Mouse (Mus musculus): ENCODE results near the gene Gstp3. TPM values are rescaled to one million over a fixed set of nuclear protein-coding genes. Genes with fewer than 3 reads are reported as not detected.

The Gstp3 gene
- not detected for total RNA-seq (2021)
- long read RNA-seq, experiment 1, result 0 reads
- long read RNA-seq, experiment 2, result 0 reads

DNA sequence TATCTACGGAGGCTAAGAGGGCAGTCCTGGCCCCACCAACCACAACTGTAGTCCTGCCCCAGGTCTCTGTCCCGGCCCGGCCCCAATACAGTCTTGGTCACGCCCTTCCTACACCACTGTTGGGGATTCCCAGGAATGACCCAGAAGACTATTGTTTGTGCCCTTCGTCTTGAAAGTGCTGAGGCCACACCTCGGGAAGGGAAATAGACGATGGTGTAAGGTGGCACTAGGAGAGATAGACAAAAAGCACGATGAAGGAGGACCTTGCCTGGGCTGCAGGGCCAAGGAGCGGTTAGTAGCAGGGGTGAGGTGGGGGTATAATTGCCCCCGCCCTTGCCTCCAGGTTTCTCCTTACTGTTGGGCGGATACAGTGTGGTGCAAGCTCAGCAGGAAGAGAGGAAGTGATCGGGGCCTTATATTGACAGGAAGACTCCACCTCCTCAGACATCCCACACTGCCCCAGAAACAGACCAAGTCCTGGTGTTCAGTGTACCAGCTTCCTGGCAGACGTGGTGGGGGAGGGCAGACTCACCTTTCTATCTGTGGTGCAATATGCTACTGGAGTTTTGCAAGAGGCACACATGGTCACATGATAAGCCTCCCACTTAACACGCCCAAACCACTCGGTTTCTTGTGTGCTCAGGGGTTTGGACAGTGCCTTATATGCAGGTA, at the start of gene Gstp3:
Gstp3 (minus strand) TSS at position 501 of the 672 bp plus-strand sequence.
- H3K27ac ChIP-seq, result no peak within 1 kb of the TSS
- DNase-seq (ENCODE audit: low spot score in 2 of 2), result no peak
- no peak for TF ChIP-seq CTCF (conservative IDR thresholded peaks at IDR 0.05)
- H3K4me3 ChIP-seq, result no peak within 1 kb of the TSS

DNA sequence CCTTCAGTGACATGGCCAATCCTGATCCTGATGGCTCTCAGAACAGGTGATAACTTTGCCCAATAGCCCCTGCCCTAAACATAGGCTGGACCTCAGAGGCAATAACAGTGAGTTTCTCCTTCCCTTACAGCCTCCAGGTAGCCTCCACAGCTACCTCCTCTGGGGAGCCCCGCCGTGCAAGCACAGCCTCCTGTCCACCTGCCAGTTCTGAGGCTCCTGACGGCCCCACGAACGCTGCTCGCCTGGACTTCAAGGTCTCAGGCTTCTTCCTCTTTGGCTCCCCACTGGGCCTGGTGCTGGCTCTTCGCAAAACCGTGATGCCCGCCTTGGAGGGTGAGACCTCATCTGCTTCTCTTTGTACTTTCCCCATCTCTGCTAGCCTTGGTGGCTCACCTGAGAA, 49.2 kb upstream of the Gstp3 start:
- no peak for DNase-seq (ENCODE audit: low spot score in 2 of 2)
- TF ChIP-seq CTCF (conservative IDR thresholded peaks at IDR 0.05), result no peak
- Histone ChIP-seq H3K27ac (no peak overlapping the region), H3K4me3 (no peak overlapping the region)

DNA sequence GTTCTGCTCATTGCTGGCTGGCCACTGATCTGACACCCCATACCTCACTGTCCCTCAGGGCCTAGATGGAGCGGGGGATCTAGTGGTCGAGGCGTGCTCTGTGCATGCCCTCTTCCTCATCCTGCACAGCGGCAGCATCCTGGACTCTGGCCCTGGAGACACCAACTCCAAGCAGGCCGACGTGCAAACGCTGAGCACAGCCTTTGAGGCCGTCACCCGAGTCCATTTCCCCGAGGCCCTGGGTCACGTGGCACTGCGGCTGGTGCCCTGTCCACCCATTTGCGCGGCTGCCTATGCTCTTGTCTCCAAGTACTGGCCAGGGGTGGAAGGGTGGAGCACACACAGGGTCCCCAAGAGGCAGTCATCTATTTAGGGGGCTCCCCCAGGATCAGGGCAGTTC, 47.3 kb upstream of the Gstp3 start:
- no peak overlapping the region for H3K4me3 ChIP-seq
- DNase-seq (ENCODE audit: low spot score in 2 of 2), result no peak
- TF ChIP-seq CTCF (conservative IDR thresholded peaks at IDR 0.05), result no peak
- H3K27ac ChIP-seq, result no peak overlapping the region

DNA sequence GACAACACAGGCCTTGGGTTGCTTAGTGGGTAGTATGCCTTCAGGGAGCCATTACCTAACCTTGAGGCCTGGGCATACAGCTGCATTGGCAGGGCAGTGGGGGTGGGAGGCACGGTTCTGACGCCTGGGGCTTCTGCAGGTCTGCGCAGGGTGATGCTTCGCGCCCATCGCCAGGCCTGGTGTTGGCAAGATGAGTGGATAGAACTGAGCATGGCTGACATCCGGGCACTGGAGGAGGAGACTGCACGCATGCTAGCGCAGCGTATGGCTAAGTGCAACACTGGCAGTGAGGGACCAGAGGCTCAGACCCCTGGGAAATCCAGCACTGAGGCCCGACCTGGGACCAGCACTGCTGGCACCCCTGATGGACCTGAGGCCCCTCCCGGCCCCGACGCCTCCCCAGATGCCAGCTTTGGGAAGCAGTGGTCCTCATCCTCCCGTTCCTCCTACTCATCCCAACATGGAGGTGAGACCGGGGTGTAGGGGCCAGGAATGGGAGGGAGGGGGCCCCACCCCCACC, 45.4 kb upstream of the Gstp3 start:
- no peak for TF ChIP-seq CTCF (conservative IDR thresholded peaks at IDR 0.05)
- H3K27ac ChIP-seq, result no peak overlapping the region
- H3K4me3 ChIP-seq, result no peak overlapping the region
- DNase-seq (ENCODE audit: low spot score in 2 of 2), result no peak

DNA sequence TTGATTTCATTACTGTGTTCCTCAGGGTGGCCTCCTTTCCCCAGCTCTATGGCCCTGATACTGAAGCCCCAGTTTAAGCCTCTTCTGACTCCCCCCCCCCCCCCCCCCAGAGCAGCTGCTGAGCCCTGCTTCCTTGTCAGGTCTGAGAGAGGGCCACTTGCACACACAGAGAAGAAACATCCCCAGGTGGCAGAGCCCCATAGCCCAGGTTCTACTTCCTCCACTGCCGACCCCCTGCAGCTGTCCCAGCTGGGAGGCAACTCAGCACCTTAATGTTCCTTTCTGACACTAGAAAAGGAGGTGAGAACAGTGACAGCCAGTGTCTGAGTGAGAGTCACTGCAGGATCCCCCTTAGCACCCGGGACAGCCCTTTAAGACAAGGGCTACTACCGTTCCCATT, 44.4 kb upstream of the Gstp3 start:
- no peak for TF ChIP-seq CTCF (conservative IDR thresholded peaks at IDR 0.05)
- DNase-seq (ENCODE audit: low spot score in 2 of 2), result no peak
- Histone ChIP-seq H3K4me3 (no peak overlapping the region), H3K27ac (no peak overlapping the region)

DNA sequence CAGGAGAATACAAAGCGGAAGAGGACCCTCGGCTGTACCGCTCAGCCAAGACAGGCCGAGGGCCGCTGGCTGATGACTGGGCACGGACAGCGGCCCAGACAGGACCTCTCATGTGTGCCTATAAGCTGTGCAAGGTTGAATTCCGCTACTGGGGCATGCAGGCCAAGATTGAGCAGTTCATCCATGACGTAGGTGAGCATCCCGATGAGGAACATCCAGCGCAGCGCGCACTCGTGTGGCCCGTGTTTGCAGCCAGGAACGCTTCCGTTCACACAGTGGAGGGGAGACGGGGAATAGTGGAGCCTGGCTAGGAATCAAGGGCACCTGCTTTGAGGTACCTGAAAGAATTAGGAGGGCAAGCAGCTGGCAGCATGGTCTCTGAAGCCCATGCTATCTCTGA, 43.9 kb upstream of the Gstp3 start:
- Histone ChIP-seq H3K4me3 (no peak overlapping the region), H3K27ac (no peak overlapping the region)
- no peak for DNase-seq (ENCODE audit: low spot score in 2 of 2)
- TF ChIP-seq CTCF (conservative IDR thresholded peaks at IDR 0.05), result no peak

DNA sequence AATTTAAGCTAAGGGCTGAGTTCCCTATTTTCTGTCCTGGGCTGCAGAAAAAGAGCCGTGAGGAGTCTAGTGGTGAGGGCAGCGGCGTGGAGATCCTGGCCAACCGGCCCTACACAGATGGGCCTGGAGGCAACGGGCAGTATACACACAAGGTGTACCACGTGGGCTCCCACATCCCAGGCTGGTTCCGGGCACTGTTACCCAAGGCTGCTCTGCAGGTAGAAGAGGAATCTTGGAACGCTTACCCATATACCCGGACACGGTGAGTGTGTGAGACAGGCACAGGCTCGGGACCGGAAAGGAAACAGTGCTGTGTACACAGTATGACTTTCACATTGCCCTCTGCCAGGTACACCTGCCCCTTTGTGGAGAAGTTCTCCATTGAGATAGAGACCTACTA, 43.3 kb upstream of the Gstp3 start:
- no peak for TF ChIP-seq CTCF (conservative IDR thresholded peaks at IDR 0.05)
- no peak overlapping the region for H3K4me3 ChIP-seq
- no peak overlapping the region for H3K27ac ChIP-seq
- DNase-seq (ENCODE audit: low spot score in 2 of 2), result no peak

DNA sequence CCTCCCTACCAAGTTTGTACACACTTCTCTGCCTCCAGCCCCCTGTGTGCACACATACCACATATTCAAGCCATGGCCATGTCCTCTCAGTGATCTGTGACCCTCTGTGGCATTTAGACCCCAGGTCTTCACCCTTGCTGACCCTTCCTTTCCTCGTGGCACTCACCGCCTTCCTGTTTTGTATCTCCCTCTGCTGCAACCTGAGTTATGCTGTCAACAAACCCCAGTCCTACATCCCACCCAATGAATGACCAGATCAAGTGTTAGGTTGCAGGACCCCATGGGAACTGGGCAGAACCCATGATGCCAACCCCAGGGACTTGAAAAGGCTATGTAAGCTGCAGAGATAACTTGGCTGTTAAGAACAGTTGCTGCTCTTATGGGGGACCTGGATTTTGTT, 42.7 kb upstream of the Gstp3 start:
- Histone ChIP-seq H3K27ac (no peak overlapping the region), H3K4me3 (no peak overlapping the region)
- DNase-seq (ENCODE audit: low spot score in 2 of 2), result no peak
- TF ChIP-seq CTCF (conservative IDR thresholded peaks at IDR 0.05), result no peak

DNA sequence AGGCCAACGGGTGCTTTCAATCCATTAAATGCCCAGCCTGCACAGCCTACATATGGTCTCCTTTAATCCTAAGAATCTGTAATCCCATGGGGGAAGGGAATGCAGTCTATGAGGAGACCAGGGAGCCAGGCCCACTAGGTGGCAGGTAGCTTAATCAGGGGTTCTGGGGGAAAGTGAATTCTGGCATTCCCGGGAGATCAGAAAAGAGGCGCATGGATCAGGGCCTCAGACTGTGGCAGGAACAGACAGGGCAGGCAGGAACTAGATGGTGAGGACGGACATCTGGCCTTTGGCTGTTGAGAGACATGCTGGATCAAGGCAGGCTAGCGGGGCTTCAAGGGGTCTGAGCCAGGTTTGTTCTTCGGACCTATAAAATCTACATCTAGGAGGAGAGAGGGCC, 42.1 kb upstream of the Gstp3 start:
- H3K4me3 ChIP-seq, result peak overlapping the region; percentile 61
- peak overlapping the region; percentile 82 for H3K27ac ChIP-seq
- TF ChIP-seq CTCF (conservative IDR thresholded peaks at IDR 0.05), result peak; percentile 42
- DNase-seq (ENCODE audit: low spot score in 2 of 2), result no peak

DNA sequence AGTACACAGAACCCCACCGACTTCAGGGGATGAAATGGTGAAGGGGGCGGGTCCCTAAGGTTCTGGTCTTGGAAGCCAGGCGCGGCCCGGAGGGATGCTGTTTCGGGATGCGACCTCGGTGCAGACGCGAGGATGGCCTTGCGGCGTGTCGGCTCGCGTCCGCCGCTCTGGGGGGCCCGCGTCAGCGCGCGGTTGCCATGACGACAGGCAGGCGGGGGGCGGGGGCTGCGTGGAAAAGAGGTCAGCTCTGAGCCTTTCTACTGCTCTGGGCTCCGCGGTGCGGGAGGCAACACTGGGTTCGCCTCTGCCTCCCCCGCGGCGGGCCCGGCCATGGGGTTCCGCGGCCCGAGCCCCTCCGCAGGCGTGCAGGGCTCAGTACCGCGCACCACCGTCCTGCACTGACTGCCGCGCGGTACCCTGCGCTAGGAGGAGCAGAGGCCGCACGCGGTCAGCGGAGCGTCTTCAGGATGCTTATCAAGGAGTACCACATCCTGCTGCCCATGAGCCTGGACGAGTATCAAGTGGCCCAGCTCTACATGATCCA, 41.4 kb upstream of the Gstp3 start:
- H3K4me3 ChIP-seq, result peak overlapping the region; percentile 61
- DNase-seq (ENCODE audit: low spot score in 2 of 2), result peak in 1 of 2 experiments; percentile 62
- peak overlapping the region; percentile 82 for H3K27ac ChIP-seq
- no peak for TF ChIP-seq CTCF (conservative IDR thresholded peaks at IDR 0.05)

DNA sequence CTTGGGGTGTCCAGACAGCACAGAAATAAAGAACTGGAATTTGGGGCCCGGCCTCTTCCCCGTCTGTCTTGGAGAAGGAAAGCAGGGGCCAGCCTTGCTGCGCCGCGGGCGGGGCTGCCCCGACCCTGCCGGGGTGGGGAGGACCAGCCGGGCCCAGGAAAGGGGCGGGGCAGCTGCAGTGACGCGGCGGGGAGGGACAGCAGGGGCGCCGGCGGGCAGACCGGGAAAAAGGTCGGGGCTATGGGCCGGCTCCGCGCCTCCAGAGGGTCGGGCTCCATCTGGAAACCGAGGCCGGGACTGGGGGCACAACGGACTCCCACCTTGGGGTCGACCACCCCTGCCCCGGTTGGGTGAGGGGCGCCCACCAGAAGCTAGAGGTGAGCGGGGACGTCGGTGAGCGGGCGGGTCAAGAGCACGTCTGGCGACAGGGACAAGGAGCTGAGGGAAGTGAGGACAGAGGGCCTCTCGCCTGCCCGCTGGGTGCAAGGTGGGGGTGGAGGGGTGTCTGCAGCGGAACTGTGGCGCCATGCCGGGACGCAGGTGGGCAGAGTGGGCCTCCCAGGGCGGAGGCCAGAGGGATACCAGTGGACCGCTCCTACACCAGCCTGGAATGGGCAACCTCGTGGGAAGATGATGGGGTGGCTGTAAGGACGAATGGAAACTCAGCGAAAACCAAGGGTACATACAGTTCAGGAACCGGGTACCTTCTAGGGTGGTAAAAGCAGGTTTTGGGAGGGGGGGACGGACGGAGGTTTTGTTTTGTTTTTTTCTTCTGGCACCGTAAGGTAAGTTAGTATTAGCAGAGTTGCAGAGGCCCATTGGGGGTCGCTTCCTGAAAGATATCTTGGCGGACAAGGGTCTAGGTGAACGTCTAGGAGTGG, 40.7 kb upstream of the Gstp3 start, which contains the start of gene Pitpnm1:
Pitpnm1 (plus strand) TSS at position 162 of the 881 bp plus-strand sequence.
- Histone ChIP-seq H3K27ac (peak within 1 kb of the TSS; percentile 82), H3K4me3 (peak within 1 kb of the TSS; percentile 61)
- no peak for TF ChIP-seq CTCF (conservative IDR thresholded peaks at IDR 0.05)
- DNase-seq (ENCODE audit: low spot score in 2 of 2), result peak in 1 of 2 experiments; percentile 58

DNA sequence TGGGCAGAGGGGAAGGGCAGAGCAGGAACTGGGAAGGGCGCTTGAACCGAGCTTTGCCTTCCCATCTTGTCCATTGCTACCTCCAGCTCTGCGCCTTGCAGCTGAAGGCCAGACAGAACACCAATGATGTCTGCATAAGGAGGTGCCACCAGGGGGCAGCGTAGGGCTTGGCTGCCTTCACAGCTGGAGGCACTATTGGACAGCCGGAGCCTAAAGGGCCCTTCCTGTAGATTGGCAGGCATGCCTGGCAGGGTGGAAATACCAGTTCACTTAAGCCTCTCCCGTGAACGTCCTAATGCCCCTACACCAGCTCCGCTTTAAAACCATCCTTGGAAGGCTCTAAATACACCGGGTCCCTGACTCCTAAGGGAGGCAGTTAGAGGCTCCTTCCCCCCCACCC, 39.7 kb upstream of the Gstp3 start:
- Histone ChIP-seq H3K27ac (peak overlapping the region; percentile 82), H3K4me3 (no peak overlapping the region)
- DNase-seq (ENCODE audit: low spot score in 2 of 2), result peak; percentile 85 to 90
- peak; percentile 96 for TF ChIP-seq CTCF (conservative IDR thresholded peaks at IDR 0.05)

DNA sequence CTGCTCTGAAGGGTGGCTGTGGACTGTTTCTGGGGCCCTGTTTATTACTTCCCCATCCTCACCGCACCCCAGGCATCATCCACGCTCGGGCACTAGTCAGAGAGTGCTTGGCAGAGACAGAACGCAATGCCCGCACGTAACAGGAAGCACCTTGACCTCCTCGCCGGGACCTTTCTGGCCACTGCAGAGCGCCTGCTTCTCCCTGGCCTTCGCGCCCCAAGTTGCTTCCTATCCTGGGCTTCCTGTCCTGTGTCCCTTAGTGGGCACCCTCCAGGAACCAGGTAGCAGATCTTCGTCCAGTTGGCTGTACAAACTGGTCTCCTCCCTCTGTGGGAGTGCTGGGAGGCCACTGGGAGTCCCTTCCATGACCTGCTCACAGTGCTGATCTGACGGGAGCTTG, 39.1 kb upstream of the Gstp3 start:
- H3K27ac ChIP-seq, result peak overlapping the region; percentile 82; the same call in 1 of the 2 replicates
- DNase-seq (ENCODE audit: low spot score in 2 of 2), result no peak
- TF ChIP-seq CTCF (conservative IDR thresholded peaks at IDR 0.05), result no peak
- no peak overlapping the region for H3K4me3 ChIP-seq
